Mouse (Mus musculus): ENCODE results near the gene Mfsd7a. TPM values are rescaled to one million over a fixed set of nuclear protein-coding genes. Genes with fewer than 3 reads are reported as not detected.
A peak's percentile ranks its signal among the peaks of the same experiment; 100 is the strongest.

Mfsd7a gene
- total RNA-seq, 2 experiments from 2014 or later: 0.43 to 1.5 TPM

- no peak for ATAC-seq (replicated peaks; ENCODE audit: low FRiP score, poor library complexity, severe bottlenecking)
Measured at GRCm38 (mm10) chr5:108436101-108436500, 12.6 kb downstream of the Mfsd7a start.

GRCm38 (mm10) chr5:108433804-108434587 is 14.7 kb downstream of the Mfsd7a start, which contains the start of gene Atp5k:
TSS of gene Atp5k (minus strand) at chr5:108434448.
- peak; percentile 96 for ATAC-seq (replicated peaks; ENCODE audit: low FRiP score, poor library complexity, severe bottlenecking)

- ATAC-seq (replicated peaks; ENCODE audit: low FRiP score, poor library complexity, severe bottlenecking): no peak
Measured at GRCm38 (mm10) chr5:108431196-108431595, 17.5 kb downstream of the Mfsd7a start.

- ATAC-seq (replicated peaks; ENCODE audit: low FRiP score, poor library complexity, severe bottlenecking): peak; percentile 75
Measured at GRCm38 (mm10) chr5:108427186-108427585, 21.5 kb downstream of the Mfsd7a start.

GRCm38 (mm10) chr5:108423427-108423826 is 25.3 kb downstream of the Mfsd7a start:
- ATAC-seq (replicated peaks; ENCODE audit: low FRiP score, poor library complexity, severe bottlenecking): no peak

- no peak for ATAC-seq (replicated peaks; ENCODE audit: low FRiP score, poor library complexity, severe bottlenecking)
Measured at GRCm38 (mm10) chr5:108422741-108423140, 25.9 kb downstream of the Mfsd7a start.

GRCm38 (mm10) chr5:108414711-108415110 is 34.0 kb downstream of the Mfsd7a start:
- no peak for ATAC-seq (replicated peaks; ENCODE audit: low FRiP score, poor library complexity, severe bottlenecking)

- no peak for ATAC-seq (replicated peaks; ENCODE audit: low FRiP score, poor library complexity, severe bottlenecking)
Measured at GRCm38 (mm10) chr5:108406977-108407376, 41.7 kb downstream of the Mfsd7a start.

GRCm38 (mm10) chr5:108405460-108405859 is 43.2 kb downstream of the Mfsd7a start:
- ATAC-seq (replicated peaks; ENCODE audit: low FRiP score, poor library complexity, severe bottlenecking): no peak

GRCm38 (mm10) chr5:108403453-108403852 is 45.2 kb downstream of the Mfsd7a start:
- ATAC-seq (replicated peaks; ENCODE audit: low FRiP score, poor library complexity, severe bottlenecking): no peak

Other genes starting within 250 kb of the Mfsd7a start
- 28.6 and 29.2 TPM in 2 replicates for gene Dr1, start 180.0 kb downstream of the Mfsd7a start, total RNA-seq (2015; ENCODE audit: low replicate concordance)
- 18.4 and 30.2 TPM in 2 replicates for gene Dr1, start 180.0 kb downstream of the Mfsd7a start, total RNA-seq (2017; ENCODE audit: low replicate concordance)
- 0.19 and 2.3 TPM in 2 replicates for gene Pigg, start 136.3 kb downstream of the Mfsd7a start, total RNA-seq (2015; ENCODE audit: low replicate concordance)
- 2.0 and 2.7 TPM in 2 replicates for gene Pigg, start 136.3 kb downstream of the Mfsd7a start, total RNA-seq (2017; ENCODE audit: low replicate concordance)
- gene Gm42517, start 81.0 kb downstream of the Mfsd7a start, total RNA-seq (2015; ENCODE audit: low replicate concordance): not detected in 2 replicates
- gene Gm42517, start 81.0 kb downstream of the Mfsd7a start, total RNA-seq (2017; ENCODE audit: low replicate concordance): 0.28 and 0.60 TPM in 2 replicates
- gene Pde6b, start 60.5 kb downstream of the Mfsd7a start, total RNA-seq (2015; ENCODE audit: low replicate concordance): not detected in 2 replicates
- gene Pde6b, start 60.5 kb downstream of the Mfsd7a start, total RNA-seq (2017; ENCODE audit: low replicate concordance): not detected in 2 replicates
- gene Atp5k, start 14.4 kb downstream of the Mfsd7a start, total RNA-seq (2015; ENCODE audit: low replicate concordance): 69.9 and 81.5 TPM in 2 replicates
- gene Atp5k, start 14.4 kb downstream of the Mfsd7a start, total RNA-seq (2017; ENCODE audit: low replicate concordance): 31.2 and 92.7 TPM in 2 replicates
- gene Pcgf3, start 12.3 kb upstream of the Mfsd7a start, total RNA-seq (2015; ENCODE audit: low replicate concordance): 2.5 and 10.9 TPM in 2 replicates
- gene Pcgf3, start 12.3 kb upstream of the Mfsd7a start, total RNA-seq (2017; ENCODE audit: low replicate concordance): 2.6 and 7.7 TPM in 2 replicates
- gene Cplx1, start 101.1 kb upstream of the Mfsd7a start, total RNA-seq (2015; ENCODE audit: low replicate concordance): not detected in 2 replicates
- gene Cplx1, start 101.1 kb upstream of the Mfsd7a start, total RNA-seq (2017; ENCODE audit: low replicate concordance): not detected in 2 replicates
- 24.8 and 36.8 TPM in 2 replicates for gene Gak, start 180.9 kb upstream of the Mfsd7a start, total RNA-seq (2015; ENCODE audit: low replicate concordance)
- 25.4 and 31.9 TPM in 2 replicates for gene Gak, start 180.9 kb upstream of the Mfsd7a start, total RNA-seq (2017; ENCODE audit: low replicate concordance)
- gene Tmem175, start 180.9 kb upstream of the Mfsd7a start, total RNA-seq (2015; ENCODE audit: low replicate concordance): 3.1 and 12.5 TPM in 2 replicates
- 0.70 and 9.2 TPM in 2 replicates for gene Tmem175, start 180.9 kb upstream of the Mfsd7a start, total RNA-seq (2017; ENCODE audit: low replicate concordance)
- gene Idua, start 211.4 kb upstream of the Mfsd7a start, total RNA-seq (2015; ENCODE audit: low replicate concordance): 2.9 and 8.8 TPM in 2 replicates
- gene Idua, start 211.4 kb upstream of the Mfsd7a start, total RNA-seq (2017; ENCODE audit: low replicate concordance): 1.1 and 2.7 TPM in 2 replicates
- gene Dgkq, start 220.8 kb upstream of the Mfsd7a start, total RNA-seq (2015; ENCODE audit: low replicate concordance): 0.96 and 4.8 TPM in 2 replicates
- gene Dgkq, start 220.8 kb upstream of the Mfsd7a start, total RNA-seq (2017; ENCODE audit: low replicate concordance): 0.70 and 1.3 TPM in 2 replicates
- 0.38 and 3.3 TPM in 2 replicates for gene Slc26a1, start 226.7 kb upstream of the Mfsd7a start, total RNA-seq (2015; ENCODE audit: low replicate concordance)
- gene Slc26a1, start 226.7 kb upstream of the Mfsd7a start, total RNA-seq (2017; ENCODE audit: low replicate concordance): 0.68 and 1.4 TPM in 2 replicates
- gene Fgfrl1, start 243.5 kb upstream of the Mfsd7a start, total RNA-seq (2015; ENCODE audit: low replicate concordance): 14.0 and 15.2 TPM in 2 replicates
- 18.5 and 21.0 TPM in 2 replicates for gene Fgfrl1, start 243.5 kb upstream of the Mfsd7a start, total RNA-seq (2017; ENCODE audit: low replicate concordance)

Measured in erythroblast, adult 5-6 weeks (primary cell).